Mouse (Mus musculus): ENCODE results near the gene 4933428G20Rik. TPM values are rescaled to one million over a fixed set of nuclear protein-coding genes. Genes with fewer than 3 reads are reported as not detected.

Gene 4933428G20Rik
- total RNA-seq, 2 experiments from 2014 or later = 0.22 TPM; not detected in 1

GRCm38 (mm10) chr11:97508198-97508597 is 8.1 kb upstream of the 4933428G20Rik start:
- DNase-seq (ENCODE audit: low spot score in 2 of 2) = no peak

GRCm38 (mm10) chr11:97506331-97506730 is 6.2 kb upstream of the 4933428G20Rik start:
- no peak for DNase-seq (ENCODE audit: low spot score in 2 of 2)

- DNase-seq (ENCODE audit: low spot score in 2 of 2) = no peak
Measured at GRCm38 (mm10) chr11:97505784-97506183, 5.6 kb upstream of the 4933428G20Rik start.

GRCm38 (mm10) chr11:97502846-97503245 is 2.7 kb upstream of the 4933428G20Rik start:
- no peak for DNase-seq (ENCODE audit: low spot score in 2 of 2)

- DNase-seq (ENCODE audit: low spot score in 2 of 2) = no peak
Measured at GRCm38 (mm10) chr11:97502383-97502782, 2.2 kb upstream of the 4933428G20Rik start.

GRCm38 (mm10) chr11:97500720-97501448 is 744 bp upstream of the 4933428G20Rik start:
- no peak for DNase-seq (ENCODE audit: low spot score in 2 of 2)

- DNase-seq (ENCODE audit: low spot score in 2 of 2) = no peak
Measured at GRCm38 (mm10) chr11:97497543-97497942, 2.6 kb downstream of the 4933428G20Rik start.

GRCm38 (mm10) chr11:97492836-97493235 is 7.3 kb downstream of the 4933428G20Rik start:
- no peak for DNase-seq (ENCODE audit: low spot score in 2 of 2)

GRCm38 (mm10) chr11:97491640-97492039 is 8.5 kb downstream of the 4933428G20Rik start:
- DNase-seq (ENCODE audit: low spot score in 2 of 2) = no peak

GRCm38 (mm10) chr11:97489589-97490324 is 10.4 kb downstream of the 4933428G20Rik start:
- peak; percentile 81 to 84 for DNase-seq (ENCODE audit: low spot score in 2 of 2)

- no peak for DNase-seq (ENCODE audit: low spot score in 2 of 2)
Measured at GRCm38 (mm10) chr11:97487656-97488055, 12.5 kb downstream of the 4933428G20Rik start.

- DNase-seq (ENCODE audit: low spot score in 2 of 2) = no peak
Measured at GRCm38 (mm10) chr11:97485661-97486060, 14.5 kb downstream of the 4933428G20Rik start.

- no peak for DNase-seq (ENCODE audit: low spot score in 2 of 2)
Measured at GRCm38 (mm10) chr11:97479824-97480223, 20.3 kb downstream of the 4933428G20Rik start.

GRCm38 (mm10) chr11:97479085-97479484 is 21.1 kb downstream of the 4933428G20Rik start:
- DNase-seq (ENCODE audit: low spot score in 2 of 2) = no peak

- DNase-seq (ENCODE audit: low spot score in 2 of 2) = no peak
Measured at GRCm38 (mm10) chr11:97478345-97478744, 21.8 kb downstream of the 4933428G20Rik start.

- DNase-seq (ENCODE audit: low spot score in 2 of 2) = no peak
Measured at GRCm38 (mm10) chr11:97477431-97477830, 22.7 kb downstream of the 4933428G20Rik start.

- DNase-seq (ENCODE audit: low spot score in 2 of 2) = peak; percentile 80 to 82
Measured at GRCm38 (mm10) chr11:97476334-97477095, 23.6 kb downstream of the 4933428G20Rik start.

- no peak for DNase-seq (ENCODE audit: low spot score in 2 of 2)
Measured at GRCm38 (mm10) chr11:97471276-97471675, 28.9 kb downstream of the 4933428G20Rik start.

GRCm38 (mm10) chr11:97469828-97470227 is 30.3 kb downstream of the 4933428G20Rik start:
- DNase-seq (ENCODE audit: low spot score in 2 of 2) = no peak

GRCm38 (mm10) chr11:97468639-97469287 is 31.4 kb downstream of the 4933428G20Rik start:
- DNase-seq (ENCODE audit: low spot score in 2 of 2) = peak; percentile 89 to 92

Measured in layer of hippocampus, postnatal 10 days (tissue).